Mouse (Mus musculus) hindbrain, embryonic 14.5 days (tissue): ENCODE data around the gene Klhl29. TPM values are rescaled to one million over a fixed set of nuclear protein-coding genes. Genes with fewer than 3 reads are reported as not detected.

ENCODE experiments used
- ATAC-seq: fragments of 200-750 bp; cut with Nextera tagmentation; 2 replicates; pipeline ENCODE4 v1.8.0; 2017; ENCODE audit warnings: moderate number of reproducible peaks, mild to moderate bottlenecking, moderate TSS enrichment, moderate library complexity; ENCODE audit not compliant: low FRiP score
- DNase-seq: peaks from one replicate; pipeline ENCODE4 v3.0.0-alpha.2; 2015; ENCODE audit warnings: low spot score
- H3K27ac ChIP-seq: fragments of 300-500 bp; sonication (generic); 2 replicates; pipeline ENCODE4 v1.5.1; 2014; ENCODE audit warnings: mild to moderate bottlenecking, moderate library complexity
- H3K27me3 ChIP-seq: fragments of 300-500 bp; sonication (generic); 2 replicates; pipeline ENCODE4 v1.6.1; 2014; ENCODE audit warnings: mild to moderate bottlenecking, low read length, mixed read lengths; ENCODE audit not compliant: control insufficient read depth, insufficient read depth
- H3K36me3 ChIP-seq: fragments of 300-500 bp; sonication (generic); replicated peaks from 2 replicates; pipeline ENCODE4 v1.6.1; 2014; ENCODE audit not compliant: control insufficient read depth, insufficient read depth
- H3K4me1 ChIP-seq: fragments of 300-500 bp; sonication (generic); replicated peaks from 2 replicates; pipeline ENCODE4 v1.6.1; 2014; ENCODE audit warnings: antibody characterized with exemption, low read length, mixed read lengths; ENCODE audit not compliant: control insufficient read depth, insufficient read depth
- H3K4me2 ChIP-seq: fragments of 300-500 bp; sonication (generic); replicated peaks from 2 replicates; pipeline ENCODE4 v1.6.1; 2014; ENCODE audit warnings: mild to moderate bottlenecking, moderate library complexity
- H3K4me3 ChIP-seq: fragments of 300-500 bp; sonication (generic); replicated peaks from 2 replicates; pipeline ENCODE4 v1.5.1; 2014; ENCODE audit warnings: mild to moderate bottlenecking, low read length
- H3K9ac ChIP-seq: fragments of 300-500 bp; sonication (generic); 2 replicates; pipeline ENCODE4 v1.6.1; 2014
- H3K9me3 ChIP-seq: fragments of 300-500 bp; sonication (generic); 2 replicates; pipeline ENCODE4 v1.6.1; 2016; ENCODE audit warnings: low read length; ENCODE audit not compliant: control insufficient read depth
- WGBS: fragments of 180-500 bp; shearing (Covaris S2); extraction: QIAGEN DNeasy Blood & Tissue Kit; methylation state at CpG from one replicate; pipeline ENCODE4 v1.1.7; 2014; 5-methylcytosine and 5-hydroxymethylcytosine counted together
- polyA plus RNA-seq: library from polyadenylated mRNA; unstranded; fragments of >200 nt; fragmentation: Nextera tagmentation; extraction: Ambion mirVana; gene quantifications from 2 replicates; pipeline ENCODE4 v1.2.1, GENCODE M21; 2014

The Klhl29 gene
- polyA plus RNA-seq, 1 experiment from 2014 or later, result 9.2 TPM

GRCm38 (mm10) chr12:5191628-5192379 lies 183.7 kb downstream of the Klhl29 start:
- ATAC-seq, result peak; percentile 14; the same call in 1 of the 2 replicates
- DNase-seq, result no peak
- 17% methylated on average over 14 of the region's 14 CpGs for WGBS
- peaks cover 48% of the 10 kb centered on the region for H3K4me1 ChIP-seq
- no peak overlapping the region for H3K27ac ChIP-seq
- H3K9ac ChIP-seq, result no peak overlapping the region
- H3K27me3 ChIP-seq, result no peaks in the 10 kb centered on the region
- no peaks in the 10 kb centered on the region for H3K9me3 ChIP-seq
- no peaks in the 10 kb centered on the region for H3K36me3 ChIP-seq
- H3K4me3 ChIP-seq, result no peak overlapping the region
- 0 out of 2 replicates have a peak overlapping the region, but pooled peaks have one; percentile 15 for H3K4me2 ChIP-seq

GRCm38 (mm10) chr12:5191206-5191605 lies 184.3 kb downstream of the Klhl29 start:
- H3K4me2 ChIP-seq, result no peak overlapping the region
- no peak overlapping the region for H3K9ac ChIP-seq
- H3K36me3 ChIP-seq, result no peaks in the 10 kb centered on the region
- peaks cover 48% of the 10 kb centered on the region for H3K4me1 ChIP-seq
- DNase-seq (no peak), ATAC-seq (no peak)
- no peak overlapping the region for H3K4me3 ChIP-seq
- H3K27ac ChIP-seq, result no peak overlapping the region
- no peaks in the 10 kb centered on the region for H3K27me3 ChIP-seq
- no peaks in the 10 kb centered on the region for H3K9me3 ChIP-seq
- 85% methylated on average over 4 of the region's 4 CpGs for WGBS

GRCm38 (mm10) chr12:5189446-5190150 lies 185.9 kb downstream of the Klhl29 start:
- DNase-seq, result no peak
- Histone ChIP-seq H3K36me3 (no peaks in the 10 kb centered on the region), H3K4me2 (0 out of 2 replicates have a peak overlapping the region, but pooled peaks have one; percentile 4), H3K4me3 (no peak overlapping the region), H3K4me1 (peaks cover 48% of the 10 kb centered on the region), H3K9me3 (no peaks in the 10 kb centered on the region), H3K27me3 (no peaks in the 10 kb centered on the region), H3K9ac (peak overlapping the region; percentile 3; the same call in 1 of the 2 replicates), H3K27ac (peak overlapping the region; percentile 33; the same call in 1 of the 2 replicates)
- no peak for ATAC-seq
- WGBS, result 19% methylated on average over 15 of the region's 15 CpGs

GRCm38 (mm10) chr12:5188899-5189298 lies 186.6 kb downstream of the Klhl29 start:
- ATAC-seq (peak; percentile 43; the same call in 1 of the 2 replicates), DNase-seq (no peak)
- no peaks in the 10 kb centered on the region for H3K36me3 ChIP-seq
- no peaks in the 10 kb centered on the region for H3K9me3 ChIP-seq
- no peak overlapping the region for H3K4me3 ChIP-seq
- H3K9ac ChIP-seq, result peak overlapping the region; percentile 3; the same call in 1 of the 2 replicates
- H3K4me1 ChIP-seq, result peaks cover 45% of the 10 kb centered on the region
- H3K4me2 ChIP-seq, result no peak overlapping the region
- whole genome bisulfite sequencing, result 12% methylated on average over 7 of the region's 7 CpGs
- H3K27me3 ChIP-seq, result no peaks in the 10 kb centered on the region
- peak overlapping the region; percentile 22; the same call in 1 of the 2 replicates for H3K27ac ChIP-seq

GRCm38 (mm10) chr12:5187773-5188333 lies 187.6 kb downstream of the Klhl29 start:
- Histone ChIP-seq H3K36me3 (no peaks in the 10 kb centered on the region), H3K4me1 (peaks cover 55% of the 10 kb centered on the region), H3K9me3 (no peaks in the 10 kb centered on the region), H3K9ac (no peak overlapping the region), H3K27me3 (no peaks in the 10 kb centered on the region), H3K4me2 (no peak overlapping the region), H3K4me3 (no peak overlapping the region), H3K27ac (no peak overlapping the region)
- WGBS, result 96% methylated on average over 2 of the region's 2 CpGs
- ATAC-seq, result no peak
- DNase-seq, result no peak

GRCm38 (mm10) chr12:5186645-5187044 lies 188.8 kb downstream of the Klhl29 start:
- 63% methylated on average over 1 of the region's 1 CpGs for WGBS
- H3K4me1 ChIP-seq, result peaks cover 54% of the 10 kb centered on the region

GRCm38 (mm10) chr12:5185603-5186002 lies 189.9 kb downstream of the Klhl29 start:
- peaks cover 50% of the 10 kb centered on the region for H3K4me1 ChIP-seq

More at GRCm38 (mm10) chr12:5186645-5187044, 188.8 kb downstream of the Klhl29 start:
- no peaks in the 10 kb centered on the region for H3K9me3 ChIP-seq
- no peaks in the 10 kb centered on the region for H3K36me3 ChIP-seq
- no peak overlapping the region for H3K4me2 ChIP-seq
- no peaks in the 10 kb centered on the region for H3K27me3 ChIP-seq
- no peak overlapping the region for H3K27ac ChIP-seq
- DNase-seq, result no peak
- H3K4me3 ChIP-seq, result no peak overlapping the region
- no peak overlapping the region for H3K9ac ChIP-seq
- no peak for ATAC-seq

GRCm38 (mm10) chr12:5182586-5182985 lies 192.9 kb downstream of the Klhl29 start:
- DNase-seq (no peak), ATAC-seq (0 out of 2 replicates have a peak, but pooled peaks have one; percentile 25)
- Histone ChIP-seq H3K36me3 (no peaks in the 10 kb centered on the region), H3K9ac (no peak overlapping the region), H3K4me2 (no peak overlapping the region), H3K4me1 (peaks cover 20% of the 10 kb centered on the region), H3K4me3 (no peak overlapping the region), H3K27ac (no peak overlapping the region), H3K27me3 (no peaks in the 10 kb centered on the region), H3K9me3 (no peaks in the 10 kb centered on the region)
- 65% methylated on average over 4 of the region's 4 CpGs for WGBS

More at GRCm38 (mm10) chr12:5185603-5186002, 189.9 kb downstream of the Klhl29 start:
- 93% methylated on average over 6 of the region's 6 CpGs for WGBS
- Histone ChIP-seq H3K27ac (no peak overlapping the region), H3K27me3 (no peaks in the 10 kb centered on the region), H3K36me3 (no peaks in the 10 kb centered on the region), H3K4me3 (no peak overlapping the region), H3K9ac (no peak overlapping the region), H3K4me2 (no peak overlapping the region), H3K9me3 (no peaks in the 10 kb centered on the region)
- no peak for DNase-seq
- ATAC-seq, result no peak

- 78% methylated on average over 4 of the region's 4 CpGs for whole genome bisulfite sequencing
- no peak overlapping the region for H3K27ac ChIP-seq
These were observed 193.3 kb downstream of the Klhl29 start for GRCm38 (mm10) chr12:5182165-5182564.

More at GRCm38 (mm10) chr12:5182165-5182564, 193.3 kb downstream of the Klhl29 start:
- no peak overlapping the region for H3K4me3 ChIP-seq
- H3K9ac ChIP-seq, result no peak overlapping the region
- H3K27me3 ChIP-seq, result no peaks in the 10 kb centered on the region
- H3K4me1 ChIP-seq, result peaks cover 18% of the 10 kb centered on the region; the same call in 1 of the 2 replicates
- no peak overlapping the region for H3K4me2 ChIP-seq
- no peak for ATAC-seq
- no peaks in the 10 kb centered on the region for H3K9me3 ChIP-seq
- DNase-seq, result no peak
- no peaks in the 10 kb centered on the region for H3K36me3 ChIP-seq
